Mouse (Mus musculus) brain, embryonic 14.5 days (tissue): Measurements from ENCODE around the gene Zscan22.

Experiments
- CTCF ChIP-seq: fragments of 200-500 bp; IDR thresholded peaks from 2 replicates; pipeline ENCODE4 v1.5.1; 2012; ENCODE audit warnings: inconsistent platforms, mild to moderate bottlenecking, moderate library complexity, borderline replicate concordance; ENCODE audit not compliant: insufficient read depth, insufficient read length; ENCODE audit errors: extremely low read depth
- POLR2A ChIP-seq: fragments of 200-500 bp; IDR thresholded peaks from 2 replicates; pipeline ENCODE4 v1.6.1; 2012; ENCODE audit warnings: mild to moderate bottlenecking, inconsistent platforms, borderline replicate concordance; ENCODE audit not compliant: poor library complexity, insufficient read depth, insufficient read length, severe bottlenecking; ENCODE audit errors: extremely low read depth

DNA sequence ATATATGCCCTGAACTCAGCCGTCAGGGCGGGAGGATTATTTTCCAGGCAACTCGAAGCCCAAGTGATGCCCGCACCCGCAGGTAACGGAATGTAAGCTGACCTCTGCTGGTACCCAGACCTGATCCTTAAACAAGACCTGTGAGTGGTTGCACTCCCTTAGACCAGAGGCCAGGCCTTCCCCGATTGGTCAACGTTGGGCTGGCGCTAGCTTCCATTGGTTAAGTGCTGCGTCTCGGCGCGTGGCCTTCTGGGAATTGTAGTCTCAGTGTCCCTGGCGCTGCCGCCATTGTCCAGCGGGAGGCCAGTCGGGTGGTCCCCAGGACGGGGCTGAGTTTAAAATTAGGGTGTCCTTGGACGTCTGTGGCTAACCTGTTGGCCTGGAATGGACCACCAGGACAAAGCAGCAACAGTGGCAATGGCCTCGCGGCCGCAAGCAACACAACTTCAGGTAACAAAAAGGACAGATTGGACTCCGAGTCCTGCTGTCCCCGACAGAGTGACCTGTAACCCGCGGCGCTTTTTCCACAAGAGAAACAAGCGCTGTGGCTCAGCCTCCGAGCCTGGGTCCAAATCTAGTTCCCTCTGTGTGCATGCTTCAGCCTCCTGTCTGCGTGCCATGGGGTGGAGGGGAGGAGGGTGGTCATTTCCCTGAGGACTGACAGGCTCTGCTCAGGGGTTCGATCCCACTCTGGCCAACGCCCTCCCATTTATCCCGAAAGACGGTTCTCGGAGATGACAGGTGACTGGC, 16.5 kb upstream of the Zscan22 start, which contains the start of gene Zfp128:
- peak; percentile 77; the same call in 1 of the 2 replicates for TF ChIP-seq POLR2A
- no peak for TF ChIP-seq CTCF
